Mouse (Mus musculus) midbrain, embryonic 16.5 days (tissue): ENCODE data around the gene Smco3. TPM values are rescaled to one million over a fixed set of nuclear protein-coding genes. Genes with fewer than 3 reads are reported as not detected.

ENCODE experiments used
- ATAC-seq: fragments of 200-750 bp; cut with Nextera tagmentation; 2 replicates; pipeline ENCODE4 v1.8.0; 2017; ENCODE audit warnings: moderate TSS enrichment
- H3K27ac ChIP-seq: fragments of 300-500 bp; sonication (generic); 2 replicates; pipeline ENCODE4 v1.5.1; 2014; ENCODE audit warnings: mild to moderate bottlenecking, low read length, mixed read lengths
- H3K27me3 ChIP-seq: fragments of 300-500 bp; sonication (generic); 2 replicates; pipeline ENCODE4 v1.6.1; 2014; ENCODE audit warnings: low read depth, low read length, mixed read lengths; ENCODE audit not compliant: control insufficient read depth, insufficient read depth
- H3K36me3 ChIP-seq: fragments of 300-500 bp; sonication (generic); 2 replicates; pipeline ENCODE4 v1.6.1; 2014; ENCODE audit warnings: mild to moderate bottlenecking, low read length, moderate library complexity, mixed read lengths; ENCODE audit not compliant: control insufficient read depth, insufficient read depth
- H3K4me1 ChIP-seq: fragments of 300-500 bp; sonication (generic); 2 replicates; pipeline ENCODE4 v1.6.1; 2014; ENCODE audit warnings: mild to moderate bottlenecking, low read length, mixed read lengths; ENCODE audit not compliant: control insufficient read depth, insufficient read depth
- H3K4me2 ChIP-seq: fragments of 300-500 bp; sonication (generic); 2 replicates; pipeline ENCODE4 v1.6.1; 2014; ENCODE audit warnings: mild to moderate bottlenecking, low read length, mixed read lengths
- H3K4me3 ChIP-seq: fragments of 300-500 bp; sonication (generic); 2 replicates; pipeline ENCODE4 v1.5.1; 2014; ENCODE audit warnings: low read depth, mild to moderate bottlenecking, low read length, moderate library complexity, mixed read lengths
- H3K9ac ChIP-seq: fragments of 300-500 bp; sonication (generic); 2 replicates; pipeline ENCODE4 v1.6.1; 2014; ENCODE audit warnings: low read depth, low read length, mixed read lengths
- H3K9me3 ChIP-seq: fragments of 300-500 bp; sonication (generic); replicated peaks from 2 replicates; pipeline ENCODE4 v1.6.1; 2014; ENCODE audit warnings: mild to moderate bottlenecking, low read length, mixed read lengths; ENCODE audit not compliant: control insufficient read depth, poor library complexity, severe bottlenecking
- WGBS: fragments of 180-500 bp; shearing (Covaris S2); extraction: QIAGEN DNeasy Blood & Tissue Kit; methylation state at CpG from one replicate; pipeline ENCODE4 v1.1.7; 2014; 5-methylcytosine and 5-hydroxymethylcytosine counted together
- polyA plus RNA-seq: library from polyadenylated mRNA; unstranded; fragments of >200 nt; fragmentation: Nextera tagmentation; extraction: Ambion mirVana; gene quantifications from 2 replicates; pipeline ENCODE4 v1.2.1, GENCODE M21; 2015

Gene Smco3
- polyA plus RNA-seq, 1 experiment from 2014 or later: 1.2 TPM

- Histone ChIP-seq H3K36me3 (no peaks in the 10 kb centered on the region), H3K27ac (peak overlapping the region; percentile 43), H3K4me3 (no peak overlapping the region), H3K4me2 (no peak overlapping the region), H3K4me1 (peaks cover 3% of the 10 kb centered on the region; the same call in 1 of the 2 replicates), H3K9me3 (no peaks in the 10 kb centered on the region), H3K27me3 (no peaks in the 10 kb centered on the region), H3K9ac (no peak overlapping the region)
- no peak for ATAC-seq
- 79% methylated on average over 4 of the region's 4 CpGs for WGBS
Measured at GRCm38 (mm10) chr6:136852348-136852747, 17.1 kb upstream of the Smco3 start.

GRCm38 (mm10) chr6:136850267-136850666 is 15.0 kb upstream of the Smco3 start:
- H3K27me3 ChIP-seq: no peaks in the 10 kb centered on the region
- no peak overlapping the region for H3K4me3 ChIP-seq
- no peak for ATAC-seq
- peaks cover 3% of the 10 kb centered on the region; the same call in 1 of the 2 replicates for H3K4me1 ChIP-seq
- no peaks in the 10 kb centered on the region for H3K9me3 ChIP-seq
- no peak overlapping the region for H3K4me2 ChIP-seq
- H3K27ac ChIP-seq: no peak overlapping the region
- 79% methylated on average over 6 of the region's 6 CpGs for WGBS
- no peak overlapping the region for H3K9ac ChIP-seq
- H3K36me3 ChIP-seq: no peaks in the 10 kb centered on the region

- H3K4me3 ChIP-seq: no peak overlapping the region
- no peaks in the 10 kb centered on the region for H3K27me3 ChIP-seq
- H3K9ac ChIP-seq: no peak overlapping the region
- no peak overlapping the region for H3K4me2 ChIP-seq
- H3K9me3 ChIP-seq: no peaks in the 10 kb centered on the region
- H3K27ac ChIP-seq: no peak overlapping the region
- peaks cover 3% of the 10 kb centered on the region; the same call in 1 of the 2 replicates for H3K4me1 ChIP-seq
- no peaks in the 10 kb centered on the region for H3K36me3 ChIP-seq
- 83% methylated on average over 5 of the region's 5 CpGs for WGBS
- ATAC-seq: no peak
Measured at GRCm38 (mm10) chr6:136848971-136849370, 13.7 kb upstream of the Smco3 start.

DNA sequence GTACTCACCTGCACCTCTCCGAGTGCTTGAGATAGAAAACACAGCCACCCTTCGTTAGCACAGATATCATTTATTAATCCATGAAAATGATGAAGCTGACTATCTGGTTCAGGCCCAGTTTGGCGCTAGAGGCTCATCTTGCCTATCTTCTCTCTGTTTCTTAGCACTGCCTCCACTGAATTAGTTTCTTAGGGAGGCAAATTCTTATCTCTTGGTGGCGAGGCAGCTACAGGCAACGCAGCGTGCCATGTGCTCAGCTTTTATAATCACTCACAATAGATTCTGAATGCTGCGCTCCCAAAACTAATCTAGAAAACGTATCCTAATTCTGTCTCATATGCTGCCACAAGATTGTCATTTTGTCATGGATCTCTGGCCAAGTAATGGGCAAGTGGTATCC is 13.1 kb upstream of the Smco3 start:
- WGBS: 84% methylated on average over 8 of the region's 8 CpGs
- no peak overlapping the region for H3K9ac ChIP-seq
- H3K4me2 ChIP-seq: no peak overlapping the region
- H3K9me3 ChIP-seq: no peaks in the 10 kb centered on the region
- no peak overlapping the region for H3K4me3 ChIP-seq
- no peaks in the 10 kb centered on the region for H3K36me3 ChIP-seq
- H3K4me1 ChIP-seq: peaks cover 3% of the 10 kb centered on the region; the same call in 1 of the 2 replicates
- no peaks in the 10 kb centered on the region for H3K27me3 ChIP-seq
- ATAC-seq: no peak
- H3K27ac ChIP-seq: no peak overlapping the region

GRCm38 (mm10) chr6:136847790-136848189 is 12.5 kb upstream of the Smco3 start:
- H3K4me3 ChIP-seq: no peak overlapping the region

DNA sequence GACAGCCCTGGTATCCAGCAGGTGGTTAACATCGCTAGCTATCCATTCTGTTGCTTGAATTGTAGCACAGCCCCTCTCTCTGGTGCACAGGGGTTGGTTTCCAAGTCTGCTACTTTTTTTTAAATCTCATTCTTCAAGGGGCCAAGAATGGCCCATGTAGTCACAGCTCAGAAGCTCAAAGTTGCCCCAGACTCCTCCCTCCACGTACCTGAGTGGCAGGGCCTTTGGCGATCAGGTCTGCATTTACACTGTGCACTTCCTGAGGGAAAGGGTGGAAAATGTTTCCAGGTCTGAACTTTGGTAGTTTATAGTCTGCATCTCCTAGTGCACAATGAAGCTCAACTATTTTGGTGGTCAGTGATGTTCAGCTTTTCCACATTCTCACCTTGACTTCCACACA is 12.0 kb upstream of the Smco3 start:
- H3K9me3 ChIP-seq: no peaks in the 10 kb centered on the region
- H3K36me3 ChIP-seq: no peaks in the 10 kb centered on the region
- no peak overlapping the region for H3K27ac ChIP-seq
- WGBS: 97% methylated on average over 3 of the region's 3 CpGs
- no peaks in the 10 kb centered on the region for H3K4me1 ChIP-seq
- no peak overlapping the region for H3K4me2 ChIP-seq
- H3K27me3 ChIP-seq: no peaks in the 10 kb centered on the region
- ATAC-seq: no peak
- H3K4me3 ChIP-seq: no peak overlapping the region
- no peak overlapping the region for H3K9ac ChIP-seq

More at GRCm38 (mm10) chr6:136847790-136848189, 12.5 kb upstream of the Smco3 start:
- Histone ChIP-seq H3K36me3 (no peaks in the 10 kb centered on the region), H3K4me1 (peaks cover 3% of the 10 kb centered on the region; the same call in 1 of the 2 replicates), H3K4me2 (no peak overlapping the region), H3K9me3 (no peaks in the 10 kb centered on the region), H3K27me3 (no peaks in the 10 kb centered on the region), H3K27ac (no peak overlapping the region), H3K9ac (no peak overlapping the region)
- WGBS: 29% methylated on average over 2 of the region's 2 CpGs
- ATAC-seq: no peak

- Histone ChIP-seq H3K9me3 (no peaks in the 10 kb centered on the region), H3K36me3 (no peaks in the 10 kb centered on the region), H3K4me3 (no peak overlapping the region), H3K9ac (no peak overlapping the region), H3K4me2 (no peak overlapping the region), H3K27ac (no peak overlapping the region), H3K4me1 (no peaks in the 10 kb centered on the region), H3K27me3 (no peaks in the 10 kb centered on the region)
- ATAC-seq: no peak
- WGBS: 73% methylated on average over 5 of the region's 5 CpGs
Measured at GRCm38 (mm10) chr6:136845706-136846480, 10.6 kb upstream of the Smco3 start.

- no peaks in the 10 kb centered on the region for H3K27me3 ChIP-seq
- no peak overlapping the region for H3K4me3 ChIP-seq
- no peaks in the 10 kb centered on the region for H3K9me3 ChIP-seq
- no peak overlapping the region for H3K4me2 ChIP-seq
- H3K4me1 ChIP-seq: no peaks in the 10 kb centered on the region
- no peak overlapping the region for H3K27ac ChIP-seq
- WGBS: 59% methylated on average over 2 of the region's 2 CpGs
- no peak overlapping the region for H3K9ac ChIP-seq
- H3K36me3 ChIP-seq: no peaks in the 10 kb centered on the region
- ATAC-seq: no peak
Measured at GRCm38 (mm10) chr6:136844903-136845302, 9.7 kb upstream of the Smco3 start.

GRCm38 (mm10) chr6:136837323-136837722 is 2.1 kb upstream of the Smco3 start:
- ATAC-seq: no peak
- H3K9ac ChIP-seq: no peak overlapping the region
- H3K4me3 ChIP-seq: no peak overlapping the region
- no peaks in the 10 kb centered on the region for H3K27me3 ChIP-seq
- no peak overlapping the region for H3K27ac ChIP-seq
- H3K9me3 ChIP-seq: no peaks in the 10 kb centered on the region
- WGBS: 84% methylated on average over 3 of the region's 3 CpGs
- H3K4me2 ChIP-seq: no peak overlapping the region
- no peaks in the 10 kb centered on the region for H3K36me3 ChIP-seq
- H3K4me1 ChIP-seq: no peaks in the 10 kb centered on the region
